Mouse (Mus musculus) right cerebral cortex, postnatal 25 days (tissue): ENCODE results near the gene Ano8.
"Not testable (repeated sequence)": the region's sequence is repeated elsewhere in the genome, so short reads cannot be mapped to it uniquely, and the experiment has no call there.

Source experiments
- DNase-seq: peaks from one replicate; pipeline ENCODE4 v3.0.0; 2022

Gene Ano8

GRCm38 (mm10) chr8:71485142-71486135 is at the start of gene Ano8:
Gene Ano8, minus strand, starts transcription at chr8:71485963.
- peak; percentile 90 for DNase-seq

- DNase-seq, result no peak
Measured at GRCm38 (mm10) chr8:71534263-71534810, 48.6 kb upstream of the Ano8 start.

GRCm38 (mm10) chr8:71530735-71531467 is 45.1 kb upstream of the Ano8 start:
- DNase-seq, result not testable (repeated sequence)

- DNase-seq, result no peak
Measured at GRCm38 (mm10) chr8:71528362-71529073, 42.8 kb upstream of the Ano8 start.

- no peak for DNase-seq
Measured at GRCm38 (mm10) chr8:71527162-71527870, 41.6 kb upstream of the Ano8 start.

- DNase-seq, result no peak
Measured at GRCm38 (mm10) chr8:71526272-71526671, 40.5 kb upstream of the Ano8 start.

- no peak for DNase-seq
Measured at GRCm38 (mm10) chr8:71525226-71526050, 39.7 kb upstream of the Ano8 start, which contains the start of gene Ccdc194. Gene Ccdc194, minus strand, starts transcription at chr8:71525711.

- peak; percentile 84 for DNase-seq
Measured at GRCm38 (mm10) chr8:71521634-71522033, 35.9 kb upstream of the Ano8 start.

GRCm38 (mm10) chr8:71519037-71519825 is 33.5 kb upstream of the Ano8 start:
- DNase-seq, result not testable (repeated sequence)

GRCm38 (mm10) chr8:71516786-71517185 is 31.0 kb upstream of the Ano8 start:
- DNase-seq, result no peak

GRCm38 (mm10) chr8:71515043-71515442 is 29.3 kb upstream of the Ano8 start:
- DNase-seq, result no peak

- DNase-seq, result no peak
Measured at GRCm38 (mm10) chr8:71513018-71513754, 27.4 kb upstream of the Ano8 start.

GRCm38 (mm10) chr8:71511644-71512043 is 25.9 kb upstream of the Ano8 start, which contains the start of gene Plvap:
Gene Plvap, minus strand, starts transcription at chr8:71511752.
- DNase-seq, result no peak

- DNase-seq, result no peak
Measured at GRCm38 (mm10) chr8:71509316-71509715, 23.6 kb upstream of the Ano8 start.

- DNase-seq, result peak; percentile 86
Measured at GRCm38 (mm10) chr8:71507589-71508104, 21.9 kb upstream of the Ano8 start.

GRCm38 (mm10) chr8:71505979-71506378 is 20.2 kb upstream of the Ano8 start:
- no peak for DNase-seq

- no peak for DNase-seq
Measured at GRCm38 (mm10) chr8:71505326-71505725, 19.6 kb upstream of the Ano8 start.

- DNase-seq, result no peak
Measured at GRCm38 (mm10) chr8:71504349-71504748, 18.6 kb upstream of the Ano8 start.
